Mouse (Mus musculus) splenic B cell, adult 2 months (primary cell): ENCODE measurements around the gene Sdf4.

Experiments
- DNase-seq: peaks from one replicate; pipeline ENCODE4 v3.0.0-alpha.2; 2011; ENCODE audit warnings: low read depth, low spot score
- H3K27me3 ChIP-seq: 2 replicates; pipeline ENCODE4 v1.6.1; 2012; ENCODE audit warnings: mild to moderate bottlenecking, low read length, moderate library complexity, mixed read lengths; ENCODE audit not compliant: control insufficient read depth, poor library complexity, insufficient read depth, severe bottlenecking
- H3K36me3 ChIP-seq: 2 replicates; pipeline ENCODE4 v1.6.1; 2012; ENCODE audit warnings: mild to moderate bottlenecking, low read length, moderate library complexity, mixed read lengths; ENCODE audit not compliant: control insufficient read depth, poor library complexity, insufficient read depth, severe bottlenecking

Gene Sdf4

GRCm38 (mm10) chr4:156055173-156055572 is 62.5 kb downstream of the Sdf4 start:
- Histone ChIP-seq H3K36me3 (no peaks in the 10 kb centered on the region), H3K27me3 (no peaks in the 10 kb centered on the region)
- DNase-seq = no peak

- Histone ChIP-seq H3K36me3 (no peaks in the 10 kb centered on the region), H3K27me3 (no peaks in the 10 kb centered on the region)
- DNase-seq = no peak
Observed at GRCm38 (mm10) chr4:156057702-156058101, 65.0 kb downstream of the Sdf4 start.

DNA sequence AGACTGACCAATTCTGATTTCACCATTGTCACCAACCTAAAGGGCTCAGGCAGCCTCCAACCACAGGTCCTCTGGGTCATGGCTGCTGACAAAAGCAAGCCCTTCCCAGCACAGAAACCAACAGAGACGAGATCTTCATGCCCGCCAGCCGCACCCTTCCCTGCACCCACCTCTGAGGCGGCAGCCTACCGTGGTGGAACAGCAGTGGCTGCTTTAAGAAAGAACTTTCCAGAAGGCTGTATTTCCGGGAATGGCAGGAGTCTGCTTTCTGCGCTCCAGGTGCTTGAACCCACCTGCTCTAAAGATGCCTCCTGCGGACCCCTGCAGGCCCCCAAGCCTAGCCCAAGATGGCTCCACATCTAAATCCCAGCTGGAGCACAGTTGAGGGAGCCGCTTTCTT is 66.2 kb downstream of the Sdf4 start:
- Histone ChIP-seq H3K36me3 (no peaks in the 10 kb centered on the region), H3K27me3 (no peaks in the 10 kb centered on the region)
- no peak for DNase-seq

DNA sequence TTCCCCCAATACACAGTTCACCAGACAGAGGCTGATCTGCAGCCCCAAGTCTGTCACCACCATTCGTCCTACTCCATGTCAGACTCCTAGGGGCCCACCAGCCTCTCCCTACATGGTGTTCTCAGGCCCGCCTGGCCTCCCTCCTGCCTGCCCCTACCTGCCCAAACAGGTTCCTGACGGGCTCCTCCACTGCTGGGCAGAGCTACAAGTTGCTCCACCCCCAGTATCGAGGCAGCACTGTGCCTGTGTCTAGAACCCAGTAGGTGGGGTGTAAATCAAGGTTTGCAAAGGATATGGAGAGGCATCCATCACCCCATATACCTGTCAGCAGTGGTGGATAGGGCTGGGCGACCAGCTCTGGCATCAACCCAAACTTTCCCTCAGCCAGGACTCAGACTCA is 66.6 kb downstream of the Sdf4 start, which contains the start of gene Ttll10:
Gene Ttll10, minus strand, starts transcription at position 154 of the 400 bp plus-strand sequence.
- H3K36me3 ChIP-seq = no peaks in the 10 kb centered on the region
- H3K27me3 ChIP-seq = no peaks in the 10 kb centered on the region
- DNase-seq = no peak

- H3K27me3 ChIP-seq = no peaks in the 10 kb centered on the region
- DNase-seq = no peak
- H3K36me3 ChIP-seq = no peaks in the 10 kb centered on the region
Observed at GRCm38 (mm10) chr4:156059713-156060112, 67.0 kb downstream of the Sdf4 start.
